Mouse (Mus musculus): Measurements from ENCODE around the gene Tapt1. TPM values are rescaled to one million over a fixed set of nuclear protein-coding genes. Genes with fewer than 3 reads are reported as not detected.

Gene Tapt1
- total RNA-seq, 2 experiments from 2014 or later: 41.2 to 43.0 TPM

- Histone ChIP-seq H3K4me3 (no peak overlapping the region), H3K27ac (no peak overlapping the region)
- intact Hi-C loops (cut with DNase I): no loop called here
- no peak for DNase-seq
- no peak for TF ChIP-seq CTCF (IDR thresholded peaks at IDR 0.05)
Measured at GRCm38 (mm10) chr5:44250211-44250955, 24.0 kb upstream of the Tapt1 start.

DNA sequence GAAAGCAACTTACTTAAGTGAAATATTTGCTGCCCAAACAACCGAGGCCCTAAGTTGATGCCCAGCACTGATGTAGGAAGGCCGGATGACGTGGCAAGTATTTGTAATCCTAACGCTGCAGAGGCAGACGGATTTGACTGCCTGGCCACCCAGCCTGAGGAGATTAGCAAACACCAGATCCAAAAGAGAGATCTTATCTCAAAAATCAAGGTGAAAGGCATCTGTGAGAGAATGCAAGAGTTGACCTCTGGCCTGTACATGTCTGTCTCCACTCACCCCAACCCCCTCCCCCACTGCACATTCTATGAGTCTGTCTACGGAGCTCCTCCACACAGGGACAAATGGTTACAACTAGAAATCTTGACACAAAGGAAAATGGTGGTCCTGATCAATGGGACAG is 22.9 kb upstream of the Tapt1 start:
- intact Hi-C loops (cut with DNase I): no loop called here
- Histone ChIP-seq H3K27ac (no peak overlapping the region), H3K4me3 (no peak overlapping the region)
- no peak for DNase-seq
- no peak for TF ChIP-seq CTCF (IDR thresholded peaks at IDR 0.05)

GRCm38 (mm10) chr5:44246493-44247217 is 20.2 kb upstream of the Tapt1 start:
- intact Hi-C loops (cut with DNase I): no loop called here
- H3K27ac ChIP-seq: no peak overlapping the region
- TF ChIP-seq CTCF (IDR thresholded peaks at IDR 0.05): no peak
- no peak for DNase-seq
- H3K4me3 ChIP-seq: no peak overlapping the region

- no peak for TF ChIP-seq CTCF (IDR thresholded peaks at IDR 0.05)
- intact Hi-C loops (cut with DNase I): no loop called here
- H3K4me3 ChIP-seq: no peak overlapping the region
- DNase-seq: no peak
- no peak overlapping the region for H3K27ac ChIP-seq
Measured at GRCm38 (mm10) chr5:44244894-44245423, 18.5 kb upstream of the Tapt1 start.

GRCm38 (mm10) chr5:44242828-44243227 is 16.4 kb upstream of the Tapt1 start:
- Histone ChIP-seq H3K27ac (no peak overlapping the region), H3K4me3 (no peak overlapping the region)
- intact Hi-C loops (cut with DNase I): no loop called here
- no peak for TF ChIP-seq CTCF (IDR thresholded peaks at IDR 0.05)
- no peak for DNase-seq

DNA sequence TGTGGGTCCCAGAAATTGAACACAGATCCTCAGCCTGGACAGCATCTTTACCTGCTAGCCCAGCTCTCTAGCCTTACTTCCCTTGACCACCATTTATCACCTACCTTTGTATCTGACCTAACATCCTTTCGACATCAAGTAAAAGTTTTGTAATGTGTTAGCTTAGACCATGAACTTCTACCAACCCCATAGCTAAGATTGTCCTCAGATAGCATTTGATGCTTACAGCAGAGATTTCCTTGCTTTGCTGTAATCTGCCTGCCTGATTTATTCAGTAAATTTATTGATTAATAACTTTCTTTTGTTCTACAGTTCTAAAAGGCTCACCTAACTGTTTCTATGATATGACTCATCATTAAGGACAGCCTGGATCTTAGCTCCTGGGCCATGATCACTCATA is 15.3 kb upstream of the Tapt1 start:
- no peak for DNase-seq
- intact Hi-C loops (cut with DNase I): no loop called here
- H3K27ac ChIP-seq: no peak overlapping the region
- H3K4me3 ChIP-seq: no peak overlapping the region
- TF ChIP-seq CTCF (IDR thresholded peaks at IDR 0.05): no peak

DNA sequence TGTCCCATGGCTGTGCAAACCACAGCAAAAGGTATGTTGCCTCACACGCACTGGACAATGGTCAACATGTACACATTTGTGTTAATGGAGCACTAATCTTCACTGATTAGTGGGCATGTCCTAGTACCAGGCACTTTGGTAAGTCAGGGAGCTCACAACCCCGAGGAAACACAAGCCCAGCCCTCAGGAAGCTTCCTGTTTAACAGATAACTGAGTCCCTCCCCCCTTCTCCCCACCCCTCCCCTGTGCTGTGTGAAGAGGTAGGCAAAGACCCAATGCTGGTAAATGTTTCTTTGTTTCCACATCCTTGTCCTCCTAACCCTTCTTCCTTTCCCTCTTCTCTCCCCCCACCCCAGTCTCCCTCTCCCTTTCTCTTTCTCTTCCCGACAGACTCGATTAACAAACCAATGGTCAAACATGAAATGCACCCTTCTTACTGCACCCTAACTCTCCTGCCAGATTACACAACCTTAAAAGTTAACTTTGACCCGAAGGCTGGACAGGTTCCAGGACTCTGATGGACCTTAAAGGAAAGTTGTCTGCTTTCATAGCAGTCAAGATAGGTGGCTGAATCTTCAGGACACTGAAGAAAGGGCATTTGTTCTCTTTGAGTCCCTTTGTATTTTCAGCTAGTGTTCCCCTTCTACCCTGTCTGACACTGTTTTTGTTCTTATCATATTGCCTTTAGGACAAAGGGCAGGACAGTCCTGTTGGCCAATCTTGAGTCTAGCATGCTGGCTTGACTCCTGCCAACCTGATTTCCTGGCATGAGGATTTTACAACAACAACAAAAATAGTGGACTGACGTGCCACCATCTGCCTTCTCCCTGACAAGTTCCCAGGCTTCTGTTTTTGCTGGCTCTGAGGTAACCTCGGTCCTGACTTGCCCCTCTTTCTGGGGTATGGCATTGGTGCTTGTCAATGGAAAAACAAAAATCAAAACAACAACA is 13.0 kb upstream of the Tapt1 start:
- no peak for TF ChIP-seq CTCF (IDR thresholded peaks at IDR 0.05)
- no peak overlapping the region for H3K27ac ChIP-seq
- intact Hi-C loops (cut with DNase I): no loop called here

GRCm38 (mm10) chr5:44238201-44238600 is 11.8 kb upstream of the Tapt1 start:
- TF ChIP-seq CTCF (IDR thresholded peaks at IDR 0.05): no peak
- intact Hi-C loops (cut with DNase I): no loop called here
- Histone ChIP-seq H3K27ac (no peak overlapping the region), H3K4me3 (no peak overlapping the region)
- no peak for DNase-seq

More for the DNA sequence above, 13.0 kb upstream of the Tapt1 start:
- H3K4me3 ChIP-seq: no peak overlapping the region
- no peak for DNase-seq

- no peak for DNase-seq
- no peak overlapping the region for H3K4me3 ChIP-seq
- TF ChIP-seq CTCF (IDR thresholded peaks at IDR 0.05): no peak
- no peak overlapping the region for H3K27ac ChIP-seq
- intact Hi-C loops (cut with DNase I): no loop called here
Measured at GRCm38 (mm10) chr5:44234606-44235005, 8.2 kb upstream of the Tapt1 start.

- no peak for TF ChIP-seq CTCF (IDR thresholded peaks at IDR 0.05)
Measured at GRCm38 (mm10) chr5:44233933-44234332, 7.5 kb upstream of the Tapt1 start.

DNA sequence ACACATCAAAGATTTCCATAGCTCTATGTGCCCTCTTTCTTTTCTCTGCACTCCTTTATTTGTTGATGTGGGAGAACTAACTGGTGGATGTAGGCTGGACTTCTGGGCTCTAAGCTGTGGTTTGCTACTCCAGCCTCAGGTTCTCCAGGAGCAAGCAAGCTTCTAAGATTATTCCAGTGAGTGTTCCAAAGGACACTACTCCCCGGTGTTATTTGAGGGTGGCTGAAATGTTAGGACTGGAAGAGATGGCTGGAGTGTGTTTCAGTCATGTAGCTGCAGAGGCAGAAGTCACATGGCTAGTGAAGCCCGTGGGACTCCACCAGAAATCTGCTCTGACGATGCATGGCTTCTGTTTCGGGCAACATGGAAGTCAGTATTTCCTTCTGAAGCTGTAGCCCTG is 2.3 kb upstream of the Tapt1 start:
- DNase-seq: no peak
- Histone ChIP-seq H3K4me3 (no peak overlapping the region), H3K27ac (no peak overlapping the region)
- TF ChIP-seq CTCF (IDR thresholded peaks at IDR 0.05): no peak
- intact Hi-C loops (cut with DNase I): no loop called here

More at GRCm38 (mm10) chr5:44233933-44234332, 7.5 kb upstream of the Tapt1 start:
- DNase-seq: no peak
- intact Hi-C loops (cut with DNase I): no loop called here
- Histone ChIP-seq H3K4me3 (no peak overlapping the region), H3K27ac (no peak overlapping the region)

- Histone ChIP-seq H3K27ac (no peak overlapping the region), H3K4me3 (no peak overlapping the region)
- no peak for TF ChIP-seq CTCF (IDR thresholded peaks at IDR 0.05)
- DNase-seq: no peak
- intact Hi-C loops (cut with DNase I): no loop called here
Measured at GRCm38 (mm10) chr5:44228323-44228722, 1.9 kb upstream of the Tapt1 start.

All from gastrocnemius, adult 2 months (tissue).